Mouse (Mus musculus) layer of hippocampus, adult 9-11 months (tissue): Measurements from ENCODE around the gene Mgll.

ENCODE experiments used
- DNase-seq: peaks from one replicate; pipeline ENCODE4 v3.0.0; 2022

Gene Mgll

DNA sequence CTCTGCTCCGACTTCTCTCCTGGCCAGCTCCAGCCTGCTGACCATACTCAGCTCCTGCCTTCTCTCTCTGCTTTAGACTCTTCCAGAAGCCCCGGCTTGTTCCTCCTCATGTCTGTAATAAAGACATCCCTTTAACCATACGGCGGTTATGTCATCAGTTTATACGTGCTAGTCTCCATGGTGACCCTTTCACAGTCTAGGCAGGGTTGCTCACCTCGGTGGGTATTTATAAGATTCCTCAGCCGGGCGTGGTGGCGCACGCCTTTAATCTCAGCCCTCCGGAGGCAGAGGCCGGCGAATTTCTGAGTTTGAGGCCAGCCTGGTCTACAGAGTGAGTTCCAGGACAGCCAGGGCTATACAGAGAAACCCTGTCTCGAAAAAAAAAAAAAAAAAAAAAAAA is 51.1 kb downstream of the Mgll start:
- DNase-seq: no peak

GRCm38 (mm10) chr6:88776336-88776923 is 52.2 kb downstream of the Mgll start:
- DNase-seq: no peak

DNA sequence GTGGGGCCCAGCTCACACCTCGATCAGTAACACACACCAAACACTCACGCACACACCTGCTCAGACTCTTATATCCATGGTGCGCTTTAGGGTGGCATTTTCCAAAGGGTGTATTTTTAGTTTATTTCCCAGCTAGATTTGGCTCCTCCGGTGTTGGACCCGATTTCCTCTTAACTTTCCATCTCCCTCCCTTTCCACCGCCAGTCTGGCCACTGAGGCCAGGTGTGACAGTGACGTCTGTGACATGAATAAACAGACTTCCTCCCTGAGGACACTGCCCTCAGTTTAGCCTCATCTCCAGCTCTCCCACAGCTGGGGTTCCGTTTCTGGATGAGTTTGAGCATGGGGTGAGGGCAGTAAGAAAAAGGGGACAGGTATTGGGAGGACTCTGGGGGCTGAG is 52.8 kb downstream of the Mgll start:
- no peak for DNase-seq

- no peak for DNase-seq
These were observed 54.0 kb downstream of the Mgll start for GRCm38 (mm10) chr6:88778047-88778688.

DNA sequence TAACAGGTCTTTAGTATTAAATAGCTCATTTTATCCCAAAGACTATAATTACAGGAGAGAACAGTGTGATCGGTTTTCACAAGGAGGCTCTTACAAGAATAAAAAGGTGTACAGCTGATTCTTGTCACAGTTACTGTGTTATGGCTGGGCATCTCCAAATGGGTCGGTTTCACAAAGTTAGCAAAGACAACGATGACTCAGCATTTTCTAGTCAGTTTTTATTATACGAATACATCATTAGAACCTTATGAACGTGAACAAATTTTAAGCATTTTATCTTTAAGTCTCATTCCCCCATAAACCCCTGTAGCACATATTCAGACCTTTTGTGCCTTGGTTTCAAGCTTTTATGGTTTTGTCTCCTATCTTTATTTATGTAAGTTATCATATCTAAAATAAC is 55.5 kb downstream of the Mgll start:
- no peak for DNase-seq

DNA sequence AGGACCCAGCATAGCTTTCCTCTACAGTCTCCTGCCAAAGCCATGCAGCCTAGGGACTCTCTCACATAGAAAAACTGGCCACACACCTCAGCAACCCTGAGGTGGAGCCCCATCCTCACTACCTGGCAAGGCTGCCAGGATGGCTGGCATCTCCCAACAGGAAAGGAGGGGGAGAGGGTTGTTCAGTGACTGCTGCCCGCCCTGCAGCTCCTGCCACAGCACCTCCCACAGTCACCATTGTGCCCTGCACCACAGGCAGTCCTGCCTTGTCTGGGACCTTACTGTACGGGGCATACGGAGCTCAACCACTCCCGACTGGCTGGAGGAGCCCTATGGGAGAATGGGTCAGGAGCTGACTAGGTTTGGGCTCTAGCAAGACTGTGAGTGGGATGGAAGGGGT is 57.7 kb downstream of the Mgll start:
- no peak for DNase-seq

- no peak for DNase-seq
These were observed 58.8 kb downstream of the Mgll start for GRCm38 (mm10) chr6:88782981-88783397.

DNA sequence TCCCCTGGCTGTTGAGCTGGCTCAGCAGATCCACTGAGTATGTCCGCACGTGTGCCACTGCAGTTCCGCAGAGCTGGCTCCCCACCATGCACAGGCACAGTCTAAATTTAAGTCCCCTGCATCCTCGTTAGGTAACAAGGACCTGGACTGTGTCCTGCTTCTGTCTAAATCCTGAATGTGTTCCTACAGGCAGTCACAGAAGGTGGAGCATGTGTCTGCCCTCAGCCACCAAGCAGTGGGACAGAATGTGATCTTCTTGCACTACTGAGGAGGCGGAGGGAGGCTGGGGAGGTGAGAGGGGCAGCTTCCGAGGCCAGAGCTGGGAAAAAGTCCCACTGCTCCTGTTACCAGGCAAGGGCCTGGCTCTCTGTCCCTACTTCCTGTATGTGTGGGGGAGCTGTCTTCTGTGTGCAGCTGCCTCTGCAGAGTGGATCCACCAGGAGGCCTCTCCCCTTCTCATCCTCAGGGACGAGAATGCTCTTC is 60.5 kb downstream of the Mgll start:
- no peak for DNase-seq

DNA sequence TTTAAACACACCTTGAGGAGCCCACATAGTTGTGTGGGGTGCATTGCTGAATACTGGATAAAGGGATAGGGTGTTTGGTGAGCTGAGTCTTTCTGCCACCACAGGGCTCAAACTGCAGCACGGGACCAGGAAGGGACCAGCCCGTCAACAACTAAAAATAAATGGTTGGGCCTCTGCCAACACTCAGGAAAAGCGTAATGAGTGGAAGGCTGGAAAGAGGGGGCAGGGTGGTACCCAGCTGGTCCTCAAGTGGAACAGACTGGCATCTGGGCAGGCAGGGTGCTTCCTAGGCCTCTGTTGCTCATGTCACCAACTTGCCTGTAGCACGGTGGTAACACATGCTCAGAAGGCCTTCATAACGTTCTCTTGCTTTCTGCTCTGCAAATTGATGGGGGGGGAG is 61.1 kb downstream of the Mgll start:
- no peak for DNase-seq

- no peak for DNase-seq
These were observed 61.8 kb downstream of the Mgll start for GRCm38 (mm10) chr6:88785781-88786542.

GRCm38 (mm10) chr6:88786732-88787445 is 62.7 kb downstream of the Mgll start:
- DNase-seq: no peak

- DNase-seq: no peak
These were observed 63.3 kb downstream of the Mgll start for GRCm38 (mm10) chr6:88787496-88787895.

DNA sequence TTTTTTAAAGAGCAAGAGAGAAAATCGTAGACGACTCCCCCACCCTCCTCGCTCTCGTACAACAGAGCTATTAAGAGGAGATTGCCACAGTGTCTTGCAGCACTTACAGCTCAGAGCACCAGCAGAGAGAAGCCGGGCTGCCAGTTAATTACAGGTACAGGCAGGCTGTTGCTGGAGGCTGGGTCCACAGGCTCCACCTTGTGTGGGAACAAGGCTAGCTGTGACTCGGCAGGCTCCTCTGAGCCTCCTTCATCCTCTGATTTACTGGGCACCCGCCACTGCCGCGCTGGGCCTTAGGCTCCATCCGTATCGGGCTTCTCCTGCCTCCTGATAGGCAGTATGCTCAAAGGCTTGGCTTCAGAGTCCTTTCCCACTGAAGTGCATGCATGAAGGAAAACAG is 64.0 kb downstream of the Mgll start:
- no peak for DNase-seq

DNA sequence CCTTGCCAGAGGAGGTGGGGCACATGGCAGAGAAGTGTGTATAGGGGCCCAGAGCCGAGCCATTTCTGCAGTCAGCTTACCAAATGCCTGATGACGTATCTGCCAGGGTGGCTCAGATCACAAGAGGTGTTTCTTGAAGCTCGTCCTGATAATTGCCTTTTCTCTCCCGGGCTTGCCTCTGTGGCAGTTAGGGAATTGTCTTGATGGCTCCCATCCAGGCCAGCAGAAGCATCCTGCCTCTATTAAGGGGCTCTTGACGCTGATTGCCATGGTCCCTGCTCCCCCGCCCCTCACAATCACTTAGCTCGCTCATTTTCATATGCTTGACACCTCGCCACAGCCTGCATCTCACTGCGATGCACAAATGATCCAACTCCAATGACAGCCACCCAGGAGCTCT is 67.1 kb downstream of the Mgll start:
- DNase-seq: no peak

GRCm38 (mm10) chr6:88792147-88792691 is 68.0 kb downstream of the Mgll start:
- DNase-seq: no peak

GRCm38 (mm10) chr6:88793243-88793642 is 69.0 kb downstream of the Mgll start:
- no peak for DNase-seq

DNA sequence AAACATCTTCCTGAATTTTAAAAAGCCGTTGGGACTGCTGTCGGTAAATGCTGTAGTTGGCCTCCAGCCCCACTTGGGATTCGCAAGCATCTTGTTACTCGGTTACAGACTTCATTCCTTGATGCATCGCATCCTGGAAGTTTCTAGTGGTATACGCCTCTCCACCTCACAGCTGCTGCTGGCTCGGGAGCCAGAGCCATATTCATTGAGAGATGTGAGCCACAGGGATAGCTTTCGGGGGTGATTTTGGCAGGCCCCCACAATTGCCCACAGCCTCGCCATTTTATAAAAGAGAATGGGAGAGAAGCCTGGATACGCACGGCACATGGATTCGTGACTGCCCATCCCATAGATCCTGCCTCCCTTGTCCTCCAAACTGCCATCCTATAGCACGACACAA is 69.7 kb downstream of the Mgll start:
- no peak for DNase-seq

DNA sequence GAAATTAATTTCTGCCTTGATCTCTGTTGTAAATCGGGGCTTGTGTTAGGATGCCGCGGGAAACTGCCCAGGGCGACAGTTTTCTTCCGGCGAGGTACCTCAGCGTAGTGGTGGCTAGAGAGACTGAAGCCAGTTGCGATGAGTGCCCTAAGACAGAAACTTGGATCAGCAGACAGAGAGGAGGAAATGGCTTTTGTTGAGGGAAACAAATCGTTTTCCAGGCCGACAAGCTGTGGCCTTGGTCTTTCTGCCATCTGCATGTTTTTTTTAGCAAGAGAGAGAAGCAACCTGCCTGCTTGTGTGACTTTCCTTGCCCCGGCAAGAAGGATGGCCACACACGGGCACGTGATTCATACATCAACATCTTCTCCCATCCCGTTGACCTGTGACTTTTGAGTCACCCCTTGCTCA is 70.4 kb downstream of the Mgll start:
- no peak for DNase-seq

DNA sequence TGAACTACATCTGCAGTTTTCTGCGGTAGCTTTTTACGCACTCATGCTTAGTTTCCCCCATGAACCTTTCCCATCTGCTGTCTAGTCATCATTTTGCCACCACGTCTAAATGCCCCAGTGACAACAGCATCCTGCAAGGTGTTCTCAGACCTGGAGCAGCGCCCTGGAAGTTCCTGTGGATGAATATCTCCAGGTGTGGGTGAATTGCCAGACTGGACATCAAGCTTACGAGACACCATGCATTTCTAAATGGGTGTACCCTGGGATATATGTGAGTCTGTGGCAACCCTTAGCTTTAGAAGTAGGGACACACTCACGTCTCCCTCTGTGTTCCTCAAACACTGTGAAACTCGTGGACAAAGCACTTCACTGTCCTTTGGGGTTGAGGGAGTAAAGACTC is 76.0 kb downstream of the Mgll start:
- no peak for DNase-seq

- DNase-seq: no peak
These were observed 76.5 kb downstream of the Mgll start for GRCm38 (mm10) chr6:88800735-88801134.

DNA sequence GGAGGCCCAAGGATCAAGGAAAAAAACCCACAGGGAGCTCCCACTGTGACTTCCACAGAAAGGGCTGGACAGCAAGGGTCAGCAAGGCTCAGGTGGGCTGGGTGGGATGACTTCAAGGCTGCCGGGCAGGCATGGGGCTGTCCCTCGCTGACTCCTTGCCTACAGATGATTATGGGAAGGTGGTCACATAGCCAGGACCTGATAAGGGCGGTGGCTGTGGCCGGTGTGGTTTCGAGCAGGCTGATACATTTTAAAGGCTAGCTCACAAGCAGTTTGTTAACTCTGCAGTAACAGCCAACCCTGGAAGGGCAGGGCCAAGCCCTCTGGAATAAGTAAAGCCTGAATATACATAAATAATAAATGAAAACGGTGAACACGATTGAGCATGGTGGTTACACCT is 78.8 kb downstream of the Mgll start:
- DNase-seq: no peak

GRCm38 (mm10) chr6:88803957-88804695 is 79.9 kb downstream of the Mgll start:
- DNase-seq: no peak
